Mouse (Mus musculus) adrenal gland, postnatal 14 days (tissue): ENCODE data around the gene Nemp1. TPM values are rescaled to one million over a fixed set of nuclear protein-coding genes. Genes with fewer than 3 reads are reported as not detected.

Source experiments
- DNase-seq: peaks from one replicate; pipeline ENCODE4 v3.0.0; 2021; ENCODE audit warnings: mixed read lengths
- total RNA-seq: library from RNA; stranded (reverse); gene quantifications from 2 replicates; pipeline ENCODE4 v1.2.3, GENCODE M21; 2021

Nemp1 gene
- total RNA-seq, 1 experiment from 2014 or later, result 9.4 TPM

GRCm38 (mm10) chr10:127721671-127722418 is 55.1 kb downstream of the Nemp1 start:
- peak; percentile 12 for DNase-seq

- DNase-seq, result no peak
Observed at GRCm38 (mm10) chr10:127724178-127724577, 57.5 kb downstream of the Nemp1 start, which contains the start of gene Tac2. Gene Tac2, plus strand, starts transcription at chr10:127724478.

- no peak for DNase-seq
Observed at GRCm38 (mm10) chr10:127725136-127725535, 58.4 kb downstream of the Nemp1 start.

- DNase-seq, result no peak
Observed at GRCm38 (mm10) chr10:127728437-127728836, 61.7 kb downstream of the Nemp1 start.

- no peak for DNase-seq
Observed at GRCm38 (mm10) chr10:127730285-127730932, 63.7 kb downstream of the Nemp1 start.

GRCm38 (mm10) chr10:127730933-127731310 is 64.2 kb downstream of the Nemp1 start:
- DNase-seq, result no peak

- no peak for DNase-seq
Observed at GRCm38 (mm10) chr10:127731397-127731796, 64.7 kb downstream of the Nemp1 start.

GRCm38 (mm10) chr10:127734434-127734833 is 67.7 kb downstream of the Nemp1 start:
- DNase-seq, result peak; percentile 51

- DNase-seq, result no peak
Observed at GRCm38 (mm10) chr10:127736266-127736665, 69.6 kb downstream of the Nemp1 start.

GRCm38 (mm10) chr10:127736916-127737315 is 70.2 kb downstream of the Nemp1 start:
- DNase-seq, result no peak

- no peak for DNase-seq
Observed at GRCm38 (mm10) chr10:127737552-127737951, 70.9 kb downstream of the Nemp1 start.

- peak; percentile 66 for DNase-seq
Observed at GRCm38 (mm10) chr10:127738151-127738882, 71.6 kb downstream of the Nemp1 start.

GRCm38 (mm10) chr10:127739083-127739660 is 72.5 kb downstream of the Nemp1 start, which contains the start of gene Zbtb39:
Gene Zbtb39, plus strand, starts transcription at chr10:127739538.
- DNase-seq, result peak; percentile 93

GRCm38 (mm10) chr10:127739661-127740161 is 73.0 kb downstream of the Nemp1 start:
- DNase-seq, result peak; percentile 62

GRCm38 (mm10) chr10:127744661-127745060 is 78.0 kb downstream of the Nemp1 start:
- peak; percentile 87 for DNase-seq

GRCm38 (mm10) chr10:127745886-127746285 is 79.2 kb downstream of the Nemp1 start:
- DNase-seq, result no peak

- DNase-seq, result no peak
Observed at GRCm38 (mm10) chr10:127747254-127747653, 80.6 kb downstream of the Nemp1 start.

- peak; percentile 85 for DNase-seq
Observed at GRCm38 (mm10) chr10:127748847-127749612, 82.3 kb downstream of the Nemp1 start.

- DNase-seq, result no peak
Observed at GRCm38 (mm10) chr10:127750136-127750777, 83.6 kb downstream of the Nemp1 start.
